Mouse (Mus musculus): ENCODE results near the gene Ccdc85c. TPM values are rescaled to one million over a fixed set of nuclear protein-coding genes. Genes with fewer than 3 reads are reported as not detected.

Ccdc85c gene
- polyA plus RNA-seq, 1 experiment from 2014 or later = 14.5 TPM

DNA sequence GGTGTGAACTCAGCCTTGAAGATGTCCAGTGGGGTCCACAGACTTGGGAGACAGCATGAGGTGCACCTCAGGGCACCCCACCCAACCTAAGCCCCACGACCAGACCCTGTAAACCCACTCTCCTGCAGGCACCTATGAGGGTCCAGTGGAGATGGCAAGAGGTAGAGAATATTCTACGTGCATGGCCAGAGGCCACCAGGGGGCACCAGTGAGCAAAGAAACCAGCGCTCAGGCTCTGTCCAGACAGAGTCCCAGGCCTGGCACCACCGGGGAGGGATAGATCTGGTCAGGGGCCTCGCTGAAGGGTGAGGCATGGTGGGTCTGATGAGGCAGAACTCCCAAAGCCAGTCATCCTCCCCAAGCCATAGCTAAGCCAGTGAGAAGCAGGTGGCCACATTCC, 68.6 kb downstream of the Ccdc85c start:
- Histone ChIP-seq H3K9me3 (no peaks in the 10 kb centered on the region), H3K27ac (no peak overlapping the region), H3K4me1 (peaks cover 30% of the 10 kb centered on the region), H3K27me3 (replicated peaks) (no peaks in the 10 kb centered on the region), H3K4me2 (replicated peaks) (no peak overlapping the region), H3K36me3 (peaks cover 55% of the 10 kb centered on the region), H3K4me3 (no peak overlapping the region), H3K9ac (no peak overlapping the region)
- WGBS = 16% methylated on average over 5 of the region's 5 CpGs
- 0 out of 2 replicates have a peak, but pooled peaks have one; percentile 22 for ATAC-seq (ENCODE audit: low FRiP score, low read depth)

DNA sequence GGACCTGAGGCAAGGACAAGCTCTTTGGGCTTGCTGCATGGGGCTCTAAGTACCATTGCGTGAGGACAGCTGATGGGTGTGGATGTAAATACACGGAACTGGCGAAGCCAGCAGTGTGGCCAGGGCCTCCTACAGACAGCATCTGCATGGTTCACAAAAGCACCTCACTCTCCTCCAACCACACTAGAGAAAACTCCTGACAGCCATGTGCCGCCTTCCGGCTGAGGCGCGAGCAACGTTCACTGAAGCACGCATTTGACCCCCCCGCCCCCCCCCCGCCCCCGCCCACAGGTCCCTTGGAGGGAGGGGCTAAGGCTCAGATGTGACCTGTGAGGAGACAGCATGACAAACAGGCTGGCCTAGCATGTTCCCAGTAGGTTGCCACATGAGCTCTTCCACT, 70.2 kb downstream of the Ccdc85c start:
- no peak for ATAC-seq (ENCODE audit: low FRiP score, low read depth)
- H3K9me3 ChIP-seq = no peaks in the 10 kb centered on the region
- H3K4me2 ChIP-seq (replicated peaks) = no peak overlapping the region
- peaks cover 23% of the 10 kb centered on the region for H3K4me1 ChIP-seq
- 72% methylated on average over 12 of the region's 12 CpGs for whole genome bisulfite sequencing
- no peak overlapping the region for H3K4me3 ChIP-seq
- H3K36me3 ChIP-seq = peaks cover 66% of the 10 kb centered on the region
- H3K27me3 ChIP-seq (replicated peaks) = no peaks in the 10 kb centered on the region
- no peak overlapping the region for H3K9ac ChIP-seq
- no peak overlapping the region for H3K27ac ChIP-seq

DNA sequence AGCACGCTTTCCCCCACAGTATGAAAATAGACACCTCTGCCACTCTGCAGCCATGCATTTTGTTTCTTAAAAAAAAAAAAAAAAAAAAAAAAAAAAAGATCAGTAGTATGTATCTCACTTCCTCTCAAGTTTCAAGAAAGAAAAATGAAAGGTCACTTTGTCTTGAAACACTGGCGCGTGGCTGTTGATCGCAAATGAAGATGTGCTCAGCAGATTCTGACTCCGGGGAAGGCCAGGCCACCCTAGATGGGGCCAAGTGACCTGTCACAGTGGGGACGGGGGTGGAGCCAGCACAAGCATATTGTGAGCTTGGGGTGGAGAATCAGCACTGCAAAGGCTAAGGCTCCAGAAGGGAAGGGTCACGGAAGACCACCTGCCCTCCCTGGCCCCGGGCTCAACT, 71.3 kb downstream of the Ccdc85c start:
- ATAC-seq (ENCODE audit: low FRiP score, low read depth) = no peak
- H3K4me1 ChIP-seq = peaks cover 14% of the 10 kb centered on the region
- H3K4me3 ChIP-seq = no peak overlapping the region
- no peaks in the 10 kb centered on the region for H3K9me3 ChIP-seq
- no peak overlapping the region for H3K9ac ChIP-seq
- no peaks in the 10 kb centered on the region for H3K27me3 ChIP-seq (replicated peaks)
- 72% methylated on average over 8 of the region's 8 CpGs for WGBS
- H3K27ac ChIP-seq = no peak overlapping the region
- no peak overlapping the region for H3K4me2 ChIP-seq (replicated peaks)
- H3K36me3 ChIP-seq = peaks cover 77% of the 10 kb centered on the region

DNA sequence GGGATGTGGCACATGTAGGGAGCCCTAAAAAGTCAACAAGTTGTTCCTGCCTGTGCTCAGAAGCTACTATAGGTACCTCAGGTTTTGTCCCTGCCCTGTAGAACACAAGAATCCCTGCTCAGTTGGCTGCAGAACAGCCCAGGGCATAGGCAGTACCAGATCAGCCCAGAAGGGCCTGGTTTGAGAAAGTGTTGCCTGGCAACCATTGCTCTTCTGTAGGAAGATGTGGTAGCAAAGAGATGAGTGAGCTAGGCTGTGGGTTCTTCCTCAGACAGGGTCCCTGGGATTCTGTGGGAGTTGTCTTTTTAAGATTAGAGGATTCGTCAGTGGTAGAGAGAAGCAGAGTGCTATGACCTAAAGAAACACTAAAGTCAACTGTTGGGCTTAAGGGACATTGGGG, 75.1 kb downstream of the Ccdc85c start:
- Histone ChIP-seq H3K9ac (no peak overlapping the region), H3K4me1 (0 out of 2 replicates have a peak, but pooled peaks cover 4% of the 10 kb centered on the region), H3K27ac (no peak overlapping the region), H3K4me3 (no peak overlapping the region), H3K4me2 (replicated peaks) (no peak overlapping the region), H3K9me3 (no peaks in the 10 kb centered on the region), H3K27me3 (replicated peaks) (no peaks in the 10 kb centered on the region), H3K36me3 (peaks cover 94% of the 10 kb centered on the region)
- no peak for ATAC-seq (ENCODE audit: low FRiP score, low read depth)
- WGBS = 94% methylated on average over 1 of the region's 1 CpGs

DNA sequence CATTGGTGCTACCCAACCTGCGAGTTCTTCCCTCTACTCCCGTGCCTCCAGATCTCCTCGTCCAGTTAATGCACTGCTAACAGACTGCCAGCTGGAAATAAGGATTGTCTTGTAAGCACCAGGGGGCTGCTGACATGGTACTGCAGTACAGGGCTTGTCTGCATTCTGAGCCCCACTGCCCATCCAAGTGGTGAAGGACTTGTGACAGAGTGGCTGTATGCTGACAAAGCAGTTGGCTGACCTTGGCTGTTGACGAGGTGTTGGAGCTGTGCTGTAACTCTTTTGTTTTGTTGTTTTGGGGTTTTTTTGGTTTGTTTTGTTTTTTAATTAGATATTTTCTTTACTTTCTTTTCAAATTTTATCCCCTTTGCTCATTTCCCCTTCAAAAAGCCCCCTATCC, 76.8 kb downstream of the Ccdc85c start:
- H3K27me3 ChIP-seq (replicated peaks) = no peaks in the 10 kb centered on the region
- WGBS = 85% methylated on average over 4 of the region's 4 CpGs
- H3K4me2 ChIP-seq (replicated peaks) = no peak overlapping the region
- H3K4me1 ChIP-seq = no peaks in the 10 kb centered on the region
- no peaks in the 10 kb centered on the region for H3K9me3 ChIP-seq
- H3K36me3 ChIP-seq = peaks cover 99% of the 10 kb centered on the region
- H3K9ac ChIP-seq = no peak overlapping the region
- ATAC-seq (ENCODE audit: low FRiP score, low read depth) = no peak
- no peak overlapping the region for H3K27ac ChIP-seq
- H3K4me3 ChIP-seq = no peak overlapping the region

DNA sequence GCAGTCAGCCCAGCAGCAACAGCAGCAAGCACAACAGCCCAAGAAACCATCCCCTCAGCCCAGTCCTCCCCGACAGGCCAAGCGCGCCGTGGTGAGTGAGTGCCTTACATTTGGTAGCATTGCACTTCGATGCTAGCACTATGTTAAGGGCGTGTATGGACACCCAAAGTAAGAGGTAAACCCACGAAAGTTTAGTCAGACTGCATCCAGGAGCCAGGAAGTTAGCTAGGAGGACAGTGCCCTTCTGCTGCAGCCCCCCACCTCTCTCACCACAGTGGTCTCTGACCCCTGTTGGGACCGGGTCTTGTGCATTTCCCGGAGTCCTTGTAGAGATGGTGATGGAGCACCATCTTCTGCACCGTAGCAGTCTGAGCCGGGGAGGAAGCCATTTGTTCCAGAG, 79.5 kb downstream of the Ccdc85c start:
- H3K9ac ChIP-seq = no peak overlapping the region
- WGBS = 94% methylated on average over 11 of the region's 11 CpGs
- H3K9me3 ChIP-seq = no peaks in the 10 kb centered on the region
- H3K27ac ChIP-seq = no peak overlapping the region
- no peaks in the 10 kb centered on the region for H3K27me3 ChIP-seq (replicated peaks)
- no peak overlapping the region for H3K4me2 ChIP-seq (replicated peaks)
- no peak for ATAC-seq (ENCODE audit: low FRiP score, low read depth)
- H3K4me1 ChIP-seq = no peaks in the 10 kb centered on the region
- peaks cover 97% of the 10 kb centered on the region for H3K36me3 ChIP-seq
- no peak overlapping the region for H3K4me3 ChIP-seq

DNA sequence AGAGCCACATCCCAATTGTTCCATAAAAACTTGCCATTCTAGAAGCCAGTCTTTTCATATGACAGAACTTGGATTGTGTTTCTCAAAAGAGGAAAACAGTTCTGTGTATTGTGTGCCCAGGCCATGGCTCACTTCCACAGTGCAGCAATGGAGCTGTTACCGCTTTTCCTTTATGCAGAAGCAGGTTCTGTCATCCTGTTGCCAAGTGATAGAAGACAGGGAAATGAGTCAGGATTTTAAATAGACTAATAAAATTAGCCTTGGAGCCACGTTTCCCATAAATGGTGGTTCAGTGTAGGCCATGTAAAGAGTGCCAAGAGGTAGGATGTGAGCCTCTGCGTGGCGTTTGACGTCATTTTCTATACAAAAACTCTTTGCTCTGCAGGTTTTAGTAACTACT, 81.3 kb downstream of the Ccdc85c start:
- H3K27me3 ChIP-seq (replicated peaks) = no peaks in the 10 kb centered on the region
- H3K27ac ChIP-seq = no peak overlapping the region
- H3K36me3 ChIP-seq = peaks cover 95% of the 10 kb centered on the region
- H3K4me2 ChIP-seq (replicated peaks) = no peak overlapping the region
- WGBS = 94% methylated on average over 5 of the region's 5 CpGs
- ATAC-seq (ENCODE audit: low FRiP score, low read depth) = no peak
- H3K9me3 ChIP-seq = no peaks in the 10 kb centered on the region
- no peaks in the 10 kb centered on the region for H3K4me1 ChIP-seq
- no peak overlapping the region for H3K9ac ChIP-seq
- no peak overlapping the region for H3K4me3 ChIP-seq

DNA sequence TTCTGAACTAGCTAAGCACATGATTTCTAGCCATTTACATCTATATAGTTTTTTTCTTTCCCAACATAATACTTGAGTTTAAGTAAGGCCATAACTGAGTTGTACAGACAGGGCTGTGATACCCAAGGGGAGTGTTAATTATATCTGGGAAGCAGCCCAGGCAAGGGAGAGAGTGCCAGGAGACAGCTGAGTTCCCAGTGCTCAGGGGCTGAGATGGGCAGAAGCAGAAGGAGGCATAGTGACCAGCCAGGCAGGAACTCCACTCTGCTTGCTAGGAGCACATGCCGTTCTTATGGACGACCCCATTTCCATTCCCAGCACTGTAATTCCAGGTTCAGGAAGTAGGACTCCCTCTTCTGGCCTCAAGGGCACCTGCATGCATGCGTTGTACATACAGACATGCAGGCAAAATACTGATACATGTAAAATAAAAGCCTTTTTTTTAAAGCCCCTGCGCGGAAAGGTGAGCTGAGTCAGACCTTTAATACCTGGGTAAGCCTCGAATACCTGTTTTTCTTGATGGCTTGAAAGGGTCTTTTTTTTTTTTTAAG, 87.6 kb downstream of the Ccdc85c start:
- H3K4me2 ChIP-seq (replicated peaks) = no peak overlapping the region
- no peak overlapping the region for H3K27ac ChIP-seq
- H3K9me3 ChIP-seq = no peaks in the 10 kb centered on the region
- 91% methylated on average over 6 of the region's 6 CpGs for WGBS
- no peaks in the 10 kb centered on the region for H3K27me3 ChIP-seq (replicated peaks)
- no peak overlapping the region for H3K9ac ChIP-seq
- H3K36me3 ChIP-seq = peaks cover 71% of the 10 kb centered on the region
- H3K4me1 ChIP-seq = no peaks in the 10 kb centered on the region
- H3K4me3 ChIP-seq = no peak overlapping the region
- ATAC-seq (ENCODE audit: low FRiP score, low read depth) = no peak

DNA sequence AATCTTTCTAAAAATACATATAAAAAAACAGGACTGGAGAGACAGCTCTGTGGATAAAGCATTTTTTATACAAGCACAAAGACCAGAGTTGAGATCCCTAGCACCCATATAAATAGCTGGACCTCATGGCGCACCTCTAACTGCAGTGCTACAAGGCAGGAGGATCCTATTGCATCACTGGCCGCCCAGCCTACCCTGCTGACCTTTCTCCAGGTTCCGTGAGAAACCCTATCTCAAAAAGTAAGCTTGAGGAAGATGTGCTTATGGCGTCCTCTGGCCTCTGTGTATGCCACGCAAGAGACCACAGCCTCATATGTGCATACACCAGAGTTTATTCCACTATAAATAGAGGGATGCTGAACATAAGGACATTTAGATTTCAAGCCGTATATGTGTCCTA, 93.5 kb downstream of the Ccdc85c start:
- H3K4me2 ChIP-seq (replicated peaks) = no peak overlapping the region
- no peak overlapping the region for H3K27ac ChIP-seq
- 96% methylated on average over 6 of the region's 6 CpGs for WGBS
- peaks cover 23% of the 10 kb centered on the region for H3K4me1 ChIP-seq
- no peaks in the 10 kb centered on the region for H3K27me3 ChIP-seq (replicated peaks)
- no peak for ATAC-seq (ENCODE audit: low FRiP score, low read depth)
- H3K9me3 ChIP-seq = no peaks in the 10 kb centered on the region
- no peak overlapping the region for H3K9ac ChIP-seq
- peaks cover 28% of the 10 kb centered on the region for H3K36me3 ChIP-seq
- H3K4me3 ChIP-seq = no peak overlapping the region

DNA sequence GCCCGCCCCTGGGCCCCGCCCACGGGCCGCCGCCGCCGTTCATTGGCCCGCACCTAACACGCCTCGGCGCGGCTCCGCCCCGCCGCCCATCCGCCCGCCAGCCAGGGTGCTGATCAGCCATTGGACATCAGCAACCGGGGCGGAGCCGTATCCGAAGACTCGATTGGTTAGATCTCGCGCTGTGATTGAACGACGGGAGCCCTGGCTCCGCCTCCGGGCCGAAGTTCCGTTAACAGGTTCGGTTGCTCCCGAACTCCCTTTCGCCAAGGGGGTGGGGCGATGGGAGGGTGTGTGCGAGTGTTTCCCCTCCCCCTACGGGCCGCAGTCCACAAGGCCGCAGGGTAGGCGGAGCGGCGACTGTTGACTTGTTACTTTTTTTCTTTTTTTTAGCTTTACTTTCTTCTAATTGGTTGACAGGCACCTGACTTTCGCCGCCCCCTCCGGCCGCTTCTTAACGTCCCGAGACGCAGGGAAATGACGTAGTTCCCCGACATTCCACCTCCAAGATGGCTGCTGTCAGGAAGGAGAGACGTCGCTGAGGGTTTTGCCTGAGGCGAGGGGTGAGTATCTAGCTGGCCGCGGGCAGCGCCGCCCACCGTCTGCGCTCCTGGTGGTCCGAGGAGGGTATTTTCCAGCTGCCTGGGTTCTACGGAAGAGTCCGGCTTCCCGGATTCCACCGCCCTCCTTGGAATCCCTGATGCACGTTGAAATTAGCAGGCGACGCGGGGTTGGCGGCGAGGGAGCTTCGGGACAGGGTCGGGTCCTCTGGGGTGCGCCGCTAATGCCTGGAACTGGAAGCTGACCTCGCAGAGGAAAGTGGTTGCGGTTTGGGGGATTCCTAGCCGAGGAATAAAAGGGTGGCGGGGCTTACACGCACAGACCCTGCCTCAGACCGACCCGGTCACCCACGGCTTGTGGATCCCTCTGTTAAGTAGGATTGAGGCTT, 95.6 kb downstream of the Ccdc85c start, which contains the start of gene Ccnk:
Ccnk (plus strand) TSS at position 259 of the 946 bp plus-strand sequence.
- Histone ChIP-seq H3K9me3 (no peaks in the 10 kb centered on the region), H3K36me3 (peaks cover 18% of the 10 kb centered on the region; the same call in 1 of the 2 replicates), H3K9ac (peak within 1 kb of the TSS; percentile 94), H3K4me1 (peaks cover 30% of the 10 kb centered on the region), H3K4me2 (replicated peaks) (peak within 1 kb of the TSS; percentile 89), H3K27me3 (replicated peaks) (no peaks in the 10 kb centered on the region), H3K4me3 (peak within 1 kb of the TSS; percentile 99), H3K27ac (peak within 1 kb of the TSS; percentile 59)
- ATAC-seq (ENCODE audit: low FRiP score, low read depth) = peak; percentile 99
- under 1% methylated on average over 82 of the region's 82 CpGs for WGBS

DNA sequence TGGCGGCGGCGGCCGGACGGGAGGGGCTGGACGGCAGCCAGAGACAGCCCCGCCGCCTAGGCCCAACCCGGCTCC, 96.1 kb downstream of the Ccdc85c start, which contains the start of gene Setd3:
Setd3 (minus strand) TSS at position 69 of the 75 bp plus-strand sequence.
- no peaks in the 10 kb centered on the region for H3K9me3 ChIP-seq
- ATAC-seq (ENCODE audit: low FRiP score, low read depth) = no peak
- H3K4me3 ChIP-seq = peak within 1 kb of the TSS; percentile 99
- no peaks in the 10 kb centered on the region for H3K27me3 ChIP-seq (replicated peaks)
- H3K27ac ChIP-seq = peak within 1 kb of the TSS; percentile 59
- 0% methylated on average over 8 of the region's 9 CpGs for WGBS
- H3K9ac ChIP-seq = peak within 1 kb of the TSS; percentile 94
- peak within 1 kb of the TSS; percentile 89 for H3K4me2 ChIP-seq (replicated peaks)
- peaks cover 18% of the 10 kb centered on the region; the same call in 1 of the 2 replicates for H3K36me3 ChIP-seq
- peaks cover 30% of the 10 kb centered on the region for H3K4me1 ChIP-seq

DNA sequence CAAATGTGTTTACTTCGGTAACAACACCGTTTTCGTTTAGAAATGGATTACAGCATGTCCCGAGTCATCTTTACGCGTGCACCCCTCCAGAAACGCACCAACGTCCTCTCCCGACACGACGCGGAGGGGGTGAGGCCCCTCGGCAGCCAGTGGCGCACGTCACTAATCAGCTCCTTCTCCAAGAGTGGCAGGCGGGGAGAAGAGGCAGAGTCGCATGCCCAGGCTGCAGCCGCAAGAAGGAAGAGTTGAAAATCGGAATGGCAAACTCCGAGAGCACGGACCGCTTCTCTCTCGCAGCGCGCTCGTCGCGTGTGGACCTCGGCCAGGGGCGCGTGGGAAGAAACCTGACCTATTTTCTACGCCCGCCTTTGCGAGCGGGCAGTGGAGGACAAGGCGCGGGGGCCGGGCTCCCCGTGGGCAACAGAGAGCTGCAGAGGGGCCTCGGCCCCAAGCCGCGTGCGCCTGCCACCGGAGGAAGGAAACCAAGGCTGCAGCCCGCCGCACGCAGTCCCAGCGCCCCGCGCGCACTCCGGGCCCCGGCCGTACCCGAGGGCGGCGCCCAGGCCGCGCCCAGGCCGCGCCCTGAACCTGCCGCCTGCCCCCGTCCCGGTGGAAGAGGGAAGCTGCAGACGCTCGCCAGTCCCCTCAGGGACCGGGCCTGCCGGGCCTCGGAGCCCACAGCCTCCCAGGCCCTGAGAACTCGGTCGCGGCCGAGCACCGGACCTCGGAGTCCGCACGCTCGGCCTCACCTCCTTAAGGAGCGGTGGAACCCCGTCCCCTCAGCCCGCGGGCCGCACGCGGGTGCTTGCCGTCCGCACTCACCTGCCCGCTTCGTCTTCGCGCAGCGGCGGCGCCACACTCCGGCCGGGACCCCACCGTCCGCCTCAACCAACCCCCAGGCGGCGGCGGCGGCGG, 96.6 kb downstream of the Ccdc85c start:
- Histone ChIP-seq H3K9me3 (no peaks in the 10 kb centered on the region), H3K4me3 (peak overlapping the region; percentile 99), H3K4me1 (peaks cover 30% of the 10 kb centered on the region), H3K27ac (peak overlapping the region; percentile 59), H3K27me3 (replicated peaks) (no peaks in the 10 kb centered on the region), H3K36me3 (peaks cover 13% of the 10 kb centered on the region; the same call in 1 of the 2 replicates), H3K4me2 (replicated peaks) (peak overlapping the region; percentile 89), H3K9ac (peak overlapping the region; percentile 94)
- ATAC-seq (ENCODE audit: low FRiP score, low read depth) = peak; percentile 59
- under 1% methylated on average over 103 of the region's 103 CpGs for WGBS

Measured in neural tube, embryonic 12.5 days (tissue).